Mouse (Mus musculus): Measurements from ENCODE around the gene Babam2. TPM values are rescaled to one million over a fixed set of nuclear protein-coding genes. Genes with fewer than 3 reads are reported as not detected.
A peak's percentile ranks its signal among the peaks of the same experiment; 100 is the strongest.

The Babam2 gene
- total RNA-seq, 4 experiments from 2014 or later, result 43.3 to 54.7 (median 48.8) TPM

- no peak for DNase-seq (ENCODE audit: low spot score in 2 of 2)
These were observed 178.9 kb downstream of the Babam2 start for GRCm38 (mm10) chr5:31876216-31876974.

- no peak for DNase-seq (ENCODE audit: low spot score in 2 of 2)
These were observed 183.0 kb downstream of the Babam2 start for GRCm38 (mm10) chr5:31880457-31880856.

DNA sequence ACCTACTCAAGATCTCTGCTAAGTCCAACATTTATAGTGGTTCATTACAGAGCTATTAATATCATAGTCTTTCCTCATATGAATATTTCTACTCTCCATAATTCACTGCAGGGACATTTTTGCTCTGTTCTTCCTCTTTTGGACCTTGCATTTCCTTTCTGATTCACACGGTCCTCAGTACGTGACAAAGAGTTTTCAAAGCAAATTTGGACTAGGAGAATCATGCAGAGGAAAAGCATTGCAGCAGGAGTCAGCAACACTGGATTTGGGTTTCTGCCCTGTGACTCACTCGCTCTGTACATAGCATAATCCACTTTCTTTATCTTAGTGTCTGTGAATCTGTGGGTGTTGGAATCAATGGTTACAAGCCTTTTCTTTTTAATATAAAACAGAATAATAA, 184.8 kb downstream of the Babam2 start:
- peak; percentile 11 to 52 for DNase-seq (ENCODE audit: low spot score in 2 of 2)

DNA sequence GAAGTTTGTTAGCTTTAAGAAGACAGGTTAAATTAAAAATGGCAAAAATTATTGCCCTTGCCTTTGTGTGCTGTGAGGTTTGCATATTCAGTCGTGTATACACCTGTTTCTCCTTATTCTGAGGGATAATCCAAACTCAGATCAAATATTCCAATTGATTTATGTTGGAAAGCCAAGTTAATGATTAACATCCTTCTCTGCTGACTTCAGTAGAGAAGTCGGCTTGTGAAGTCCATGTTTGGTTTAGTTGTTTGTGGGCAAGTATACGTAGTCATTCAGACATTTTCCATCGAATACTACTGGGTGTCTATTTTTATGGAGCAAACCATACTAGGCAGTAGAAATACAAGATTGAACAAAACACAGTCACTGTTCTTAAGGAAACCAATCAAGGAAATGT, 187.5 kb downstream of the Babam2 start:
- DNase-seq (ENCODE audit: low spot score in 2 of 2), result no peak

GRCm38 (mm10) chr5:31887590-31887989, 190.1 kb downstream of the Babam2 start:
- DNase-seq (ENCODE audit: low spot score in 2 of 2), result no peak

DNA sequence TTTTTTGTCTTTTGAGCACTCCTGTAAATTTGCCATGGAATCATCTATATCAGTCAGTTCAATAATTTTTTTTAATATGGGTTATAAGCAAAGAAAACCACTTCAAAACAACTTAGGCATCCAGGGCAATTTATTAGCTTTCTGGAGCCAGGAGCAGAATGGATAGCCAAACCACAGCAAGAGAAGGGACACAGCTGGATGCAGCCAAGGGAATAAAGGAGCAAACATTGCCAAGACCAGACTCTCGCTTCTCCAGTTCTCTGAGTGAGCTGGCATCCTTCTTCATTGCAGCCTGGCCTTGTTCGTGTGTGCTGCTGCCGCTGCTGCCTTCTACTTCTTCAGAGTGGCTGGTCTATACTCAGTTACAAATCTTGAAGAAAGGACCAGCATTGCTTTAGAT, 190.9 kb downstream of the Babam2 start:
- no peak for DNase-seq (ENCODE audit: low spot score in 2 of 2)

- no peak for DNase-seq (ENCODE audit: low spot score in 2 of 2)
These were observed 195.1 kb downstream of the Babam2 start for GRCm38 (mm10) chr5:31892631-31893030.

DNA sequence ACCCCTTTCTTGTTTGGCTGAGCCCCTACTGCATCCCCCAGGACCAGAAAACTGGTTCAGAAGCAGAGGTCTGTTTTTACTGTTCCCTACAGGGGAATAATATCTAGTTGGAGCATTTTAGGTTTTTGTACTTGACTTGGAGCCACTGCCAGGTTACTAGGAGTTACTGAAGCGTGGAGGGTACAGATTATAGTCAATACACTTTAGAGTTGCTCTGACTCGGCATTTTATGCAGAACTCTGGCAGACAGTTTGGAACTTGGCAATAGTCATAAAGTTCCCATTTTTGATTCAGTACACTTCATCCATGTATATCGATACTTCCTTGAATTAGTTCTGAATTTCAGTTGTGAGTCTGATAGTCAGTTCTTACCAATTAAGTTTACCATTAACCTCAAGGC, 202.4 kb downstream of the Babam2 start:
- DNase-seq (ENCODE audit: low spot score in 2 of 2), result no peak

- no peak for DNase-seq (ENCODE audit: low spot score in 2 of 2)
These were observed 204.7 kb downstream of the Babam2 start for GRCm38 (mm10) chr5:31902144-31902543.

DNA sequence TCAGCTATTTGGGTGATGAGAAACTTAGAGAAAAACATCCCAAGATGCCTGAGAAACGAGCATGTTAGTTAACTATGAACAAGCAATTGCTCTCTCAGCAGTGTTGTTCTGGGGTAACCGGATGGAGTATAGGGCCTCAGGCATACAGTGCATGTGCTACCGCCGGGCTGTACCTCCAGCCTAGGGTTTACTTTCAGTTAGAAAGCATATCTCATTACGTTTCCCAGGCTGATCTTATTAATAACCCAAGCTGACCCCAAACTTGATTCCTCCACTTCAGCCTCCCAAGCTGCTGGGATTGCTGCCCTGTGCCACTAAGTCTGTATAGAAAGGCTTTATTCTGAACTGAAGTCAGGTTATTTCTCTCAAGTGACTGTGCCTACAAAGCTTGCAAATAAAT, 205.4 kb downstream of the Babam2 start:
- DNase-seq (ENCODE audit: low spot score in 2 of 2), result no peak

DNA sequence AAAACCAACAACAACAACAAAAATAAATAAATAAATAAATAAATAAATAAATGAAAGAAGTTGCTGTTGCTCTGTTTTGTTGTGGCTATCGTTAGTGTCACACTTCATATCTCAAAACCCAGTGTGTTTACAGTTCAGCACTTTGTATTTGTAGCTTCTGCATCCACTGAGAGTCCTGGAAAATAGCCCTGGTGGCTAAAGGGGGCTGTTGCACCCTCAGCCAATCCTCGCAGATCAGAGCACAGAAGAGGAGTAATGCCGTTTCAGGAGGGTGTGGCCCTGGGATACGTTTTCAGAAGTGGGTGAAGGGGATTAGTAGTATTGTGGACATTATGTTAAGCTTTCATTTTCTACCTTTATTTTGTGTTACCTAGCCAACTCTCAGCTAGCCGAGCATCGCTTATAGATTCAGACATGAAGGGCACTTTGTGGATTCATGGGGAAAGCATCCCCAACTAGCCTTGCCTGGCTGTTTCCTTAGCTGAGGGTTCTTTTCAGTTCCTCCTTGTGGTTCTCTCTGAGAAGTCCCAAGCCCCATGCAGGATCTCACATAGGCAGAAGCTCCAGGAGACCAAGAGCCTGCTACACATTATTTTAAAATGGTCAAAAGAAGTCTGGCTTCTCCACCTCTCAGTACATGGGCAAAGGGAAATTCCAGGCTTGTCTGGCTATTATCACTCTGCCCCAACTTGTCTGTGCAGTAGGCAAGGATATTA, 207.6 kb downstream of the Babam2 start:
- DNase-seq (ENCODE audit: low spot score in 2 of 2), result no peak

GRCm38 (mm10) chr5:31905808-31906207, 208.3 kb downstream of the Babam2 start:
- DNase-seq (ENCODE audit: low spot score in 2 of 2), result no peak

GRCm38 (mm10) chr5:31906286-31906951, 208.9 kb downstream of the Babam2 start:
- DNase-seq (ENCODE audit: low spot score in 2 of 2), result no peak

DNA sequence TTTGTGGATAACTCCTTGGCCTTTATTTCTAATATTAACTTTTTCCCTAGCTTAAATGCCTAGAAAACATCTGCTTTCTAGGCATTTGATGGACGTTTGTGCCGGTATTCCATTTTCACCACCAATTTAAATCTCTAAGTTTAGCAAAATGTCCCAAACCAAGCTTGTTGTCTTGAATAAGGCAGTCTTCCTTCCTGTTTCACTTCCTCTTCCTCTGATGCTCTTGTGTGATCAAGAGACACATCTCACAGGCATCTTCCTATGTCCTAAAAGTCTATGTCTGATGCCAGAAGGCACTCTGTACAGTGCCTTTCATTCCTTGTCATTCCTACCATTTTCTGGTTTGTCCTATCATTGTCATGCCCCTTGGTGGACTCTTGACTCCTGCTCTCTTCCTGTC, 210.5 kb downstream of the Babam2 start:
- DNase-seq (ENCODE audit: low spot score in 2 of 2), result no peak

- no peak for DNase-seq (ENCODE audit: low spot score in 2 of 2)
These were observed 211.3 kb downstream of the Babam2 start for GRCm38 (mm10) chr5:31908818-31909217.

- no peak for DNase-seq (ENCODE audit: low spot score in 2 of 2)
These were observed 218.8 kb downstream of the Babam2 start for GRCm38 (mm10) chr5:31916241-31916640.

- DNase-seq (ENCODE audit: low spot score in 2 of 2), result no peak
These were observed 221.1 kb downstream of the Babam2 start for GRCm38 (mm10) chr5:31918566-31918965.

DNA sequence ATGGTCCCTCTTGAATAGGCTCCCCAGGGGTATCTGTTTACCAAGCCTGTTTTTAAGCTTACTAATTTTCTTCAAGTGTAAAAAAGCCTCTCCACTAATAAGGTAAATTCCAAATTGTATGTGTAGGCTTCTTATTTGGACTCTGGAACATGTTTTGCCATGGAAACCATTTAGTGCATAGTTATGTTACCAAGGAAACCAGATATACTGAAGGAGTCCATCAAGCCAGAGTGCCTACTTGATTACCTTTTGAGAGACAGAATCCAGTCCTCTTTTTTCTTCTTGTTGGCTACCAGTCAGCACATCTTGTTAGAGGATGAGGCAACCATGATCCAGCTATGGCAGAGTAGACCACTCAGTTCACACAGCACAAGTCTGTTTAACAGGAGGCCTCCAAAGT, 222.6 kb downstream of the Babam2 start:
- DNase-seq (ENCODE audit: low spot score in 2 of 2), result no peak

- no peak for DNase-seq (ENCODE audit: low spot score in 2 of 2)
These were observed 223.4 kb downstream of the Babam2 start for GRCm38 (mm10) chr5:31920890-31921289.

DNA sequence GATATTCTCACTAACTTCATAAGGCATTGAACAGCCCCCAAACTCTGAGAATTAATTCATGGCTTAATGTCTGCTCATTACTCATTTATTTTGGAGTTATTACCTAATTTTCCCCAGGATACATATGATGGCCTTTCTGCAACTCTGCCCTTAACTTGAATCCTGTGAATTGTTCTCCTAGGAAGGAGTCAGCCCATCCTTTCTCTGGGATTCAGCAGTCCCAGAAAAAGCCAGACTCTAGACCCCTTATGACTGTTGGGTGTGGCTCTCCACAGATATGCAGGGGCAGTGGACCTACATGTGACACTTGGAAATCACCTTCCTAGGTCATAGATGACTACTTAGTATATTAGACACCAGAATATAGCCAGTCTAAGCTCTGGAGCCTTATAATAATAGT, 226.6 kb downstream of the Babam2 start:
- DNase-seq (ENCODE audit: low spot score in 2 of 2), result no peak

- DNase-seq (ENCODE audit: low spot score in 2 of 2), result no peak
These were observed 229.1 kb downstream of the Babam2 start for GRCm38 (mm10) chr5:31926551-31926950.

GRCm38 (mm10) chr5:31929007-31929406, 231.5 kb downstream of the Babam2 start:
- peak in 1 of 2 experiments; percentile 21 for DNase-seq (ENCODE audit: low spot score in 2 of 2)

Data from left cerebral cortex, adult 8-10 months (tissue).